Mouse (Mus musculus): Measurements from ENCODE around the gene Armc2.

DNA sequence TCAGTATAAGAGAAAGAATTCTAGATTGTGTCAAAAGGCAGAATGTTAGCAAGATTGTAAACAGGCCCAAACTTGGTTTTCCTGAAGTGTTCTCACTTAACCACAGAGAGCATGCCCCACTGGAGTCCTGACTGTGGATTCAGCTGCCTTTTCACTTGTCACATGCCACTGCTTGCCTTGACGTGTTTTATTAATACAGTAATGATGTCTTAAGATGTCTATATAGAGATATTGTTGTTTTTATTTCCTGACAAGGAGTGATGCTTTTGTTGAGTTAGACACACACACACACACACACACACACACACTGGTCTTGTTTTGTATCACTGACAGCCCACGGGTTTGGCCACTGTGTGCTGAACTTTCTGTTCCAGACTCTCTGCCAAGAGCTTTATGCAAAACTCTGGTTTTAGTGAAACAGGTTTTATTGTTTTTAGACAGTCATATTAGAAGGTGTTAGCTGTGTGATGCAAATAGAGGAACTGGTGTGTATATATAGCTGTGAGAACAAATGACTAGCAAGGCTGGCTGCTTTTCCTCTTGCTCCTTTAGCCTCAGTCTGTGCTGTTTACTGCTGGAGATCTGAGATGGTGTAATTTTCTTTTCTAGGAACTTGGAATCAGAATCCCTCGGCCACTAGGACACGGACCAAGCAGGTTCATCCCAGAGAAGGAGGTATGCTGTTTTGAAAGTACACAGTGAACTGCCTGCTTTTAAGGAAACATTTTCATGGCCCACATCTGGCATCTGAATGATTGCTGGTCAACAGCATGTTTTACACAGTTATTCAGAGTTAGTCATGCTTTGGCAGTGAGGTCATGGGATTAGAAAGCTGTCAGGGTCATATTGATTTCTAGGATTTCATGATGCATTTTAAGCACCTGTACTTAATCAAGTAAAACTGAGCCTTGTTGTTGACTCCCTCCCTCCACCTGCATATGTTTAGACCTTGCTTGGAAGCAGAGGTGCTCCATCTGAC, 124.5 kb downstream of the Armc2 start:
- no peak for TF ChIP-seq CTCF (IDR thresholded peaks at IDR 0.05; ENCODE audit: borderline replicate concordance, insufficient read depth, low read length)
- no peak for TF ChIP-seq POLR2A (IDR thresholded peaks at IDR 0.05; ENCODE audit: low read depth, low read length)
